Mouse (Mus musculus) lung, adult 2 months (tissue): ENCODE results near the gene Pla2g4d. TPM values are rescaled to one million over a fixed set of nuclear protein-coding genes. Genes with fewer than 3 reads are reported as not detected.

ENCODE experiments used
- DNase-seq: peaks from one replicate; pipeline ENCODE4 v3.0.0; 2022
- H3K4me1 ChIP-seq: fragments of 200-500 bp; 2 replicates; pipeline ENCODE4 v1.6.1; 2011; ENCODE audit warnings: low read length; ENCODE audit not compliant: control insufficient read depth, insufficient read depth
- H3K4me3 ChIP-seq: fragments of 200-500 bp; replicated peaks from 2 replicates; pipeline ENCODE3; 2011; ENCODE audit warnings: low read depth, mild to moderate bottlenecking, control low read depth, low read length; ENCODE audit errors: extremely low read depth
- CTCF ChIP-seq: fragments of 200-500 bp; IDR thresholded peaks from 2 replicates; pipeline ENCODE4 v1.5.1; 2011; ENCODE audit warnings: mild to moderate bottlenecking, low read length, control low read depth; ENCODE audit not compliant: insufficient read depth
- POLR2A ChIP-seq: fragments of 200-500 bp; IDR thresholded peaks from 2 replicates; pipeline ENCODE4 v1.6.1; 2011; ENCODE audit warnings: low read depth, mild to moderate bottlenecking, control low read depth, low read length, borderline replicate concordance; ENCODE audit errors: extremely low read depth
- WGBS: fragments of 180-500 bp; shearing (Covaris S2); methylation state at CpG from one replicate; pipeline ENCODE4 v1.1.7; 2018; 5-methylcytosine and 5-hydroxymethylcytosine counted together
- polyA plus RNA-seq: library from polyadenylated mRNA; depleted of rRNA; stranded (reverse); fragments of >200 nt; gene quantifications from 2 replicates; pipeline ENCODE4 v1.2.3, GENCODE M21; 2012; rRNA removed

Pla2g4d gene
- polyA plus RNA-seq, 1 experiment, result 2.2 TPM

- Histone ChIP-seq H3K4me1 (no peaks in the 10 kb centered on the region), H3K4me3 (no peak overlapping the region)
- WGBS, result 69% methylated on average over 5 of the region's 5 CpGs
- TF ChIP-seq CTCF (no peak), POLR2A (no peak)
- no peak for DNase-seq
These were observed 51.2 kb downstream of the Pla2g4d start for GRCm38 (mm10) chr2:120237784-120238183.

GRCm38 (mm10) chr2:120235947-120236640 is 52.9 kb downstream of the Pla2g4d start:
- Histone ChIP-seq H3K4me3 (no peak overlapping the region), H3K4me1 (no peaks in the 10 kb centered on the region)
- TF ChIP-seq POLR2A (no peak), CTCF (no peak)
- WGBS, result 83% methylated on average over 3 of the region's 3 CpGs
- no peak for DNase-seq

GRCm38 (mm10) chr2:120235381-120235780 is 53.6 kb downstream of the Pla2g4d start:
- WGBS, result 48% methylated on average over 3 of the region's 3 CpGs
- Histone ChIP-seq H3K4me1 (no peaks in the 10 kb centered on the region), H3K4me3 (no peak overlapping the region)
- TF ChIP-seq POLR2A (no peak), CTCF (no peak)
- DNase-seq, result no peak

GRCm38 (mm10) chr2:120231642-120232041 is 57.4 kb downstream of the Pla2g4d start:
- 43% methylated on average over 3 of the region's 3 CpGs for WGBS
- Histone ChIP-seq H3K4me3 (no peak overlapping the region), H3K4me1 (no peaks in the 10 kb centered on the region)
- TF ChIP-seq CTCF (no peak), POLR2A (no peak)
- no peak for DNase-seq

Other genes starting within 250 kb of the Pla2g4d start
- gene Ehd4, start 134.6 kb downstream of the Pla2g4d start, polyA plus RNA-seq, result 236 and 247 TPM in 2 replicates
- gene Pla2g4e, start 43.9 kb downstream of the Pla2g4d start, polyA plus RNA-seq, result 0.24 and 6.3 TPM in 2 replicates
- gene Pla2g4f, start 25.0 kb upstream of the Pla2g4d start, polyA plus RNA-seq, result 4.4 and 12.4 TPM in 2 replicates
- gene Vps39, start 63.9 kb upstream of the Pla2g4d start, polyA plus RNA-seq, result 25.0 and 27.0 TPM in 2 replicates
- gene Ganc, start 114.7 kb upstream of the Pla2g4d start, polyA plus RNA-seq, result 10.5 and 16.7 TPM in 2 replicates
- 8.5 and 15.7 TPM in 2 replicates for gene Tmem87a, start 114.9 kb upstream of the Pla2g4d start, polyA plus RNA-seq
- gene Capn3, start 166.8 kb upstream of the Pla2g4d start, polyA plus RNA-seq, result 0.54 and 3.5 TPM in 2 replicates